Mouse (Mus musculus): Measurements from ENCODE around the gene Igsf8.

Gene Igsf8

DNA sequence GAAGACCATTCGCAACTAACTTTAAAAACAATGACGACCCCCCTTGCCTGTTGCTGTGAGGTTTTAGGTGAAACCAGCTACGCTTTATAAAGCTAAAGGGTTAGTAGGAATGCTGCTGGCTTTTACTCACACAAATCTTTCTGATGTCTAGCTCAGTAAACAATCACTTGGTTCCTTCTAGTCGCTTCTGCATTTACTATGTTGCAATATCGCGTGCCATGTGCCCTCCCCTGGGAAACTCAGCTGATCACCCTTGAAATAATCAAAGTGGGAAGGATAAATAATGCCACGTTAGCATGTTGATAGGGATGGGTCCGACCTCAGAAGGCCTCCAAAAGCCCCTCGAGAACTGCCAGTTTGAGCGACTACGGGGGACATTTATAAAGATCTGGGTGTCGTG lies 85.9 kb downstream of the Igsf8 start:
- DNase-seq (ENCODE audit: low spot score), result no peak

DNA sequence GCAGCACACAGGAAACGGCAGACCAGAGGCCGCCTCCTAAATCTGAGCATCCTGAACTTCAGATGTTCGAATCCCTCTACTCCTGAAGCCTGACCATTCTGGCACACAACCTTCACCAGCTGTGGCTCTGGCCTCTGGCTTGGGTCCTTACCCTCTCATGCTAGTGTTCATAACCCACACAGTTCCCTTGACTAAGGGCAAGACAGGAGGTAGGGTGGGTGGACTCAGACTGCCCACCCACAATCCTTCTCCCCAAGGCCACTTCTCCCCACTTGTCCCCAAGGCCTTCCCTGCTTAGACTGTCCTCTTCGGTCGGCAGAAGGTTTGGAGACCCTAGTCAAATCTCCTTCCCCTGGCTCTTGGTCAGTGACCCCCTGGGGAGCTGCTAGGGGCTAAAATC lies 88.1 kb downstream of the Igsf8 start:
- no peak for DNase-seq (ENCODE audit: low spot score)

DNA sequence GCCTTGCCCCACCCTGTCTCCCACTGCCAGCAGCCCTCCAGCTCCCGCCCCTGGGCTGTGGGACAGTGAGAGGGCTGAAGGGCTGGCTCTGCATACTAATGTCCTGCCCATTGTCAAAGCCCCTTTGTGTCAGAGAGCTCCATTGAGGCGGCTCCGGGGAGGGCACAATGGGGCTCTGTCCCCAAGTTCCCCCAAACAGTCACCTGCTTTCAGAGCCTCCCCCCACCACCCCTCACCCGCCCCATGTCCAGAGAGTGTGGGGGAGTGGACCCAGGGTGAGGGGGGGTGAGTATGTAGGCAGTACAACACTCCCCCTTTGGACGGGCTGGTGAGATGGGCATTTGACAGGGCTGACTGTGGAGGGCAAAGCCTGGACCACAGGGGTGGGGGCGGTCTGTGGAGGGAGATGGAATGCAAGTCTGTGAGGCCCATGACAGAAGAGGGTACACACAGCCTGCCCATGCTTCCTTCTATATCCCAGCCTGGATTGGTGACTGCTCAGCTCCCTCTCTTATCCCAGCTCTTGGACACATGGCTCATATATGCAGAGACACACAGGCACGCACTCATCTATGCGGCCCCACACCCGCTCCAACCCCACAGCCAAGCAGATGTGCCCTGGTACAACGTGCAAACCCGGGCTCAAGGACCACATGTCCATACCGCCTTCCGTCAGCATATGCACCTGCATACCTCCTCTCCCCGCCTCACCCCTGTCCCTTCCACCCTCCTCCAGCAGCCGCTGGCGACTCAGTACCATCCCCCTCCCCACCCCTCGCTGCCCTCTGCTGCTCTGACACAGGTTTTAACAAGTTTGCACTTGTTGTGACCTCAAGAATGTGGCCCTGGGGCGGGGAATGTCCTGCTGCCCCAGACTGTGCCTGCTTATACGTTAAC lies 88.7 kb downstream of the Igsf8 start:
- no peak for DNase-seq (ENCODE audit: low spot score)

DNA sequence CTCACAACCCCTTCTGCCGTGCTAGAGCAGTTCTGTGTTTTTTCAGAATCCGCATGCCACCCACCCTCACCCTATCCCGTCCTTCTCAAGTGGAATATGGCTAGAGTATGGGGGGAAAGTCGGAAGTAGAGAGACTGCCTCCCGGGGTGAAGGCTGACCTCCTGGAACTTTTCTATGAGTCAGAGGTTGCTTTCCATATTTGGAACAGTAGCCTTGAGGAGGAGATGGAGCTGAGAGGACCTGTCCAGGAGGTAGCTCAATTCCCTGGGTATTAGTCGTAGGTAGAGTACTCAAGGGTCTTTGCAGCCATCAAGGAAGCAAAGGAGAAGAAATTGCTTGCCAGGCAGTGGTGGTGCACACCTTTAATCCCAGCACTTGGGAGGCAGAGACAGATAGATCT lies 90.6 kb downstream of the Igsf8 start:
- no peak for DNase-seq (ENCODE audit: low spot score)

DNA sequence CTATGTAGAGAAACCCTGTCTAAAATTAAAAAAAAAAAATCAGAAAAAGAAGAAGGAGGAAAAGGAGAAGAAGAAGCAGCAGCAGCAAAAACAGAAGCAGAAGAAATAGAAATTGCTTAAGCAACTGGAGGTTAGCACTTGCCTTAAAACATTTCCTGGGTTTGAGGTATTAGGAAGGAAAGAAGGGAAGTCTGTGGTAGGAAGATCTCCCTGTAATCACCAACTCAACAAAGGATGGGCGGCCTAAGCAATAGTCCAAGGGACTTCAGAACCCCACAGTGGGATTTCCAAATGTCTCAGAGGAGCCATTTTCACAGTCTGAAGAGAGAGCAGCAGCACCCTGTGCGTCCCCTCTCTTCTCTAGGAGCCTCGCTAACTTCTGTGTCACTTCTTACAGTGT lies 91.0 kb downstream of the Igsf8 start:
- DNase-seq (ENCODE audit: low spot score), result no peak

DNA sequence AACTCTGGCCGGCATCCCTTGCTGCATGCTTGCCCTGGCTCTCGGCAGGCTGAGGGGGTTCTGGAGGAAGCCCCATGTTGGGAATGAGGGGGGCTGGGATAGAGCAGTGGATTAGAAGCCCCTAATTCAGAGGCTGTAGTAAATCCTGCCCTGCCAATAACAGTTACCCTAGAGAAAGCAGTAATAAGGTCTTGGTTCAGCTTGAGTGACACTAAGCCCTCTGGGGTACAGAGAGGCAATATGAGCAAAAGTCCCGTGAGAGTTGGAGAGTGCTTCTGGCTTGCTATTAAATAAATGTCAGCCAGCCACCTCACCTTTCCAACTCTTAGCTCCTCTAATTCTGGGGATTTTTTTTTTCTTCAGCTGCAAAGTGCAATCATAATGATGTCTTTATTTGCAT lies 93.9 kb downstream of the Igsf8 start:
- no peak for DNase-seq (ENCODE audit: low spot score)

DNA sequence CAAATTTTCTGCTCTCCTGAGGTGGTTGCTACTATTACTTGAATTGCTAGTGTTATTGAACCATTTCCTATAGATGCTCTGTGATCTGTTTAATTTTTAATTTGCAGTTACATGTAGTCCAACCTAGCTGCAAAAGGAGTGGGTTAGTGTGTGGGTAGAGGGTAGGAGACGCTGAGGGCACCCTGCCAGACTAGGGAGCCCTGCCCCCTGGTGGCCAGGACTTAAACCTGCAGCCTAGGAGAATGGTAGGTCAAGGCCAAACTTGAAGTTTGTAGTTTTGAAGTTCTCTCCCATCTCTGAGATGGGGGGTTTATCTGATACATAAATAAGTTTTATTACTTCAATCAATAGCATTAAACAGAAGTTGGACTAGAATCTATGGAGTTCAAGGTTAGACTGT lies 96.1 kb downstream of the Igsf8 start:
- peak; percentile 57 for DNase-seq (ENCODE audit: low spot score)

DNA sequence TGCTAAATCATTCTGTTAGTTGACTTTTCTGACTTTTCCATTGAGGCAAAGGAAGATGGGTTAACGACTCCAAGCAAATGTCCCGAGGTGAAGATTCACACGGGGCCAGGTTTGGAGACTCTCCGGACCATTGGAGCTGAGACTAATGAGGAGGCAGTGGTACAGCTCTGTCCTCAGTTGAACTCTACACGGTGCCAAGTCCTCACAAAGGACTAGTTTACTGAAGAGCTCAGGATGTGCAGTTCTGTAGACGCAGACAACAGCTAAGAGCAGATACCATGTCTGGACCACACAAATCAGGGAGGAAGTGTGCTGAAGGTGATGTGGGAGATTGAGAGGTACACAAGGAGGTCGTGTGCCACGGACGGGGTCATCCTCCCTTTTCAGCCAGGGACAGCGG lies 96.9 kb downstream of the Igsf8 start:
- no peak for DNase-seq (ENCODE audit: low spot score)

DNA sequence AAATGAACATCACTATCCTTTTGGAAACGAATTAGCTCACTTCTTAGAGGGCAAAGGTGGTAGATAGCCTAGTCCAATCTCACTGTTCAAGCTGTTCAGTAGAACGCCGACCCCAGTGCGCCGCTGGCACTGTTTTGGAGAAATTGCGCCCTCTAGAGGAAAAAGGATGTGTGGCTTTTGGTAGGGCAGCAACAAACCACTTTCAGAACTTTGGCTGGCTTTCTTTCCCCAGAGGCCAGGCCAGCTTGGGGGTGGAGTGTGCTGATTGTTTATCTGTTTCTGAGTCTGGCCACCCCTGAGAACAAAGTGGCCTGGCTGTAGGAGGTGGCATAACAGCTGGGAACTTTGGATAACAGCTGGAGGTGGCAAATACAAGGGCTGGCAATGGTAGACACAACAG lies 103.2 kb downstream of the Igsf8 start:
- DNase-seq (ENCODE audit: low spot score), result peak; percentile 31

DNA sequence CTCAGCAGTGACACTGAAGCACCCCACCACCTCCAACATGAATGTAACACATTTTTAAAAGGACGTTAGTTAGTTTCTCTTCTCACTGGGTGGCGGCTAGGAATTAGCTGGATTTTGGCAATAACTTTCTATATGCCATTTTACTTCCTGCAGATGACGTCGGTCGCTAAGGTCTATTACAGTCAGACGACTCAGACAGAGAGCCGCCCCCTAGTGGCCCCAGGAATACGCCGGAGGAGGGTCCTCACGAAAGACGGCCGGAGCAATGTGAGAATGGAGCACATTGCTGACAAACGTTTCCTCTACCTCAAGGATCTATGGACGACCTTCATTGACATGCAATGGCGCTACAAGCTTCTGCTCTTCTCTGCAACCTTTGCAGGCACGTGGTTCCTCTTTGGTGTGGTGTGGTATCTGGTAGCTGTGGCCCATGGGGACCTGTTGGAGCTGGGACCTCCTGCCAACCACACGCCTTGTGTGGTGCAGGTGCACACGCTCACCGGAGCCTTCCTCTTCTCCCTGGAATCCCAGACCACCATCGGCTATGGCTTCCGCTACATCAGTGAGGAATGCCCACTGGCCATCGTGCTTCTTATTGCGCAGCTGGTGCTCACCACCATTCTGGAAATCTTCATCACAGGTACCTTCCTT lies 107.5 kb downstream of the Igsf8 start:
- DNase-seq (ENCODE audit: low spot score), result peak; percentile 50
